Mouse (Mus musculus): Measurements from ENCODE around the gene Pi16. TPM values are rescaled to one million over a fixed set of nuclear protein-coding genes. Genes with fewer than 3 reads are reported as not detected.
A peak's percentile ranks its signal among the peaks of the same experiment; 100 is the strongest.

Pi16 gene
- total RNA-seq, 1 experiment: 0.71 TPM

DNA sequence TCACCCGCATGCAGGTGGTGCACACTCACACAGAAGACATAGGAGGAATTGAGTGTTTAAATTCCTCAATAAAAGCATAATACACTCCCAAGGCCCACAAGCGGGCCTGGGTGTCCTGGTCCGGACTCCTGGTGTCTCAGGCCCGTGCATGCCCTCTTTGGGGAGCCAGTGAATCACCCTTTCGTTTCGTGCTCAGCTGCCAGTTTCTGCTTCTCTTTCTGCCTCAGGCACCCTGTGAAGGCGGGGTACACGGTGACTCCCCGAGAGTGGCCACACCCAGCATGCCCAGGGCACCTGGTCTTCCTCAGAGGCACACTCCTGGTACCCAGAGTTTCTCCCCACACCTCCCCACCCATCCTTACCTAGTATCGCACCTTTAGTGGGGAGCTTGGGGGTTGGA lies 58.4 kb downstream of the Pi16 start:
- TF ChIP-seq MAFK (IDR thresholded peaks at IDR 0.05; ENCODE audit: insufficient read depth, low read depth, low read length): no peak
- H3K4me1 ChIP-seq (ENCODE audit: control insufficient read depth in 2 of 2, insufficient read depth in 2 of 2, low read length in 2 of 2, poor library complexity in 1 of 2): peaks cover 0 to 4% of the 10 kb centered on the region in 2 experiments; a peak in 1 of 4 replicates
- no peaks in the 10 kb centered on the region for H3K9me3 ChIP-seq (ENCODE audit: control insufficient read depth, insufficient read depth, low read depth, low read length)
- no peak overlapping the region for H3K27ac ChIP-seq (ENCODE audit: insufficient read depth, low read depth, low read length, poor library complexity, severe bottlenecking)
- no peak for DNase-seq (ENCODE audit: low read depth, low spot score)
- no peaks in the 10 kb centered on the region for H3K36me3 ChIP-seq (ENCODE audit: control insufficient read depth, insufficient read depth, low read length, poor library complexity, severe bottlenecking)
- no peak overlapping the region for H3K9ac ChIP-seq (ENCODE audit: insufficient read depth, low read depth, low read length, poor library complexity, severe bottlenecking)
- H3K4me3 ChIP-seq (ENCODE audit: insufficient read depth in 1 of 2, low read depth in 1 of 2, low read length in 2 of 2, poor library complexity in 1 of 2, severe bottlenecking in 1 of 2): no peak overlapping the region
- in situ Hi-C loops (cut with MboI; ENCODE audit: low sequenced_read_pairs in 2 of 2, unreplicated experiment in 2 of 2): loop anchor here in 1 of 2 experiments (10.0 kb wide), 1 partner anchor 139 kb away; no protein-coding TSS in a partner anchor

DNA sequence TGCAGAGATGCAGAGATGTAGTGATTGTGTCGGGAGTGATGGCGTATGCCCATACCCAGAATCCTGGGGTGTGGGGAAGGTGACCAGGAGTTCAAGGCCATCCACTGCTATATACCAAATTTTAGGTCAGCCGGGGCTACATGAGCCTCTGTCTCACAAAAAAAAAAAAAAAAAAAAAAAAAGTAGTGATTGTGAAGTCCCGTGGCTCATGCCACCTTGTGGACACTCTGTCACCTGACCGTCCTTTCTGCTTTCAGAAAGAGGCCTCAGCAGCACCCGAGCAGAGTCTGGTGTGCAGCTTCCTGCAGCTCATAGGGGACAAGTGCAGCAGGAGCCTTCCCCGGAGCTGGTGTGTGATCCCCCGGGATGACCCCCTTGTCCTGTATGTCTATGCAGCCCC lies 60.6 kb downstream of the Pi16 start:
- Histone ChIP-seq H3K4me1 (ENCODE audit: control insufficient read depth in 2 of 2, insufficient read depth in 2 of 2, low read length in 2 of 2, poor library complexity in 1 of 2) (peaks cover 0 to 9% of the 10 kb centered on the region in 2 experiments; a peak in 1 of 4 replicates), H3K36me3 (ENCODE audit: control insufficient read depth, insufficient read depth, low read length, poor library complexity, severe bottlenecking) (no peaks in the 10 kb centered on the region), H3K9ac (ENCODE audit: insufficient read depth, low read depth, low read length, poor library complexity, severe bottlenecking) (no peak overlapping the region), H3K4me3 (ENCODE audit: insufficient read depth in 1 of 2, low read depth in 1 of 2, low read length in 2 of 2, poor library complexity in 1 of 2, severe bottlenecking in 1 of 2) (no peak overlapping the region), H3K9me3 (ENCODE audit: control insufficient read depth, insufficient read depth, low read depth, low read length) (no peaks in the 10 kb centered on the region), H3K27ac (ENCODE audit: insufficient read depth, low read depth, low read length, poor library complexity, severe bottlenecking) (no peak overlapping the region)
- in situ Hi-C loops (cut with MboI; ENCODE audit: low sequenced_read_pairs in 2 of 2, unreplicated experiment in 2 of 2): loop anchor here in 1 of 2 experiments (10.0 kb wide), 1 partner anchor 137 kb away; no protein-coding TSS in a partner anchor
- TF ChIP-seq ZNF384 (IDR thresholded peaks at IDR 0.05; ENCODE audit: low read depth, low read length): peak; percentile 39; the same call in 1 of the 2 replicates
- TF ChIP-seq HCFC1 (IDR thresholded peaks at IDR 0.05; ENCODE audit: borderline replicate concordance, insufficient read depth, low read length): no peak
- DNase-seq (ENCODE audit: low read depth, low spot score): no peak

Other genes with a start within 250 kb of the Pi16 start
- gene Cdkn1a, start 226.7 kb upstream of the Pi16 start, total RNA-seq (2012; rRNA removed): 17.8 and 32.3 TPM in 2 replicates
- 0.31 and 0.85 TPM in 2 replicates for gene Rab44, start 203.5 kb upstream of the Pi16 start, total RNA-seq (2012; rRNA removed)
- 5.1 and 5.8 TPM in 2 replicates for gene Cpne5, start 79.5 kb upstream of the Pi16 start, total RNA-seq (2012; rRNA removed)
- gene Ppil1, start 53.5 kb upstream of the Pi16 start, total RNA-seq (2012; rRNA removed): 134 and 157 TPM in 2 replicates
- 50.9 and 54.5 TPM in 2 replicates for gene BC004004, start 48.9 kb upstream of the Pi16 start, total RNA-seq (2012; rRNA removed)
- 187 and 217 TPM in 2 replicates for gene Mtch1, start 30.3 kb downstream of the Pi16 start, total RNA-seq (2012; rRNA removed)
- gene Fgd2, start 43.2 kb downstream of the Pi16 start, total RNA-seq (2012; rRNA removed): 1.9 and 3.8 TPM in 2 replicates
- 75.3 and 82.0 TPM in 2 replicates for gene Pim1, start 173.1 kb downstream of the Pi16 start, total RNA-seq (2012; rRNA removed)
- 18.3 TPM in 2 replicates for gene Gm17657, start 232.0 kb downstream of the Pi16 start, total RNA-seq (2012; rRNA removed)
- gene Tbc1d22b, start 232.1 kb downstream of the Pi16 start, total RNA-seq (2012; rRNA removed): 8.3 and 8.6 TPM in 2 replicates
- 0.31 and 0.53 TPM in 2 replicates for gene Tmem217, start 234.7 kb downstream of the Pi16 start, total RNA-seq (2012; rRNA removed)